Mouse (Mus musculus) cerebellum, adult (tissue): ENCODE measurements at regions not wholly inside any gene's neighbourhood (a gene's known extent, or its start where the extent isn't known, plus 50 kb on each side); places are given as distances from the start of the nearest gene placed in this dataset.
A peak's percentile ranks its signal among the peaks of the same experiment; 100 is the strongest.

Experiments used
- ATAC-seq: cut with Nextera tagmentation; 2 replicates; pipeline ENCODE4 v1.9.2; 2017; ENCODE audit warnings: mild to moderate bottlenecking, moderate library complexity, mixed read lengths; ENCODE audit not compliant: insufficient number of reproducible peaks, low FRiP score, low TSS enrichment

DNA sequence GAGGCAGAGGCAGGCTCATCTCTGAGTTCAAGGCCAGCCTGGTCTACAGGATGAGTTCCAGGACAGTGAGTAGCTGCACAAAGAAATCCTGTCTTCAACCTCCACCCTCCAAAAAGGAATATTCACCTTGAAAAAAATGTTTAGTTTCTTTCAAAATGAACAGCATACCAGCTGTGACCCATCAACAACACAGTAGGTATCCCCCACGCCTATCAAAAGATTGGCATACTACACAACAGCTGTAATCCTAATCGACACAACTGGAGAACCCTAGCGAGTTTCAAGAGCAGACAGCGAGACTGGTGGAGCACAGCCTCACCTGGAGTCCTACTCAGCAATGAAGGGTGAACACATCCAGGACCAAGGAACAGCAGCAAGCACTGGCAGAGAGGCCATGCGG is 136.3 kb upstream of the Smim15 start:
- no peak for ATAC-seq

DNA sequence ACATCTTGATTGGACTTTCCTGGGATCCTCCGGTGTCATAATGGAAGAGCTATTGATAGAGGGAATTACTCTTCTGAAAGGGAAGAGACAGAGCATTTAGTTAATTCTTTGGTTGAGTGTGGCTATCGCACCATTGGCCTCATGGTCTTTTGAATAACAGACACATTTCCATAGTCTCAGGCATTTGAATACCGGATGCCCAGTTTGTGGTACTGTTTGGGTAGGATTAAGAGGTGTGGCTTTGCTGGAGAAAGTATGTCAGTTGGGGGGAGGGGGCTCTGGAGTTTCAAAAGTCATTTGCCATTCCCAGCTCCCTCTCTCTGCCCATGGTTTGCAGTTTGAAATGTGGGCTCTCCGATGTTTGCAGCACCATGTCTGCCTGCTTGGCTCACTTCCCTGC is 139.4 kb upstream of the Smim15 start:
- ATAC-seq: no peak

- ATAC-seq: no peak
Observed at GRCm38 (mm10) chr13:107904051-107904740, 140.1 kb upstream of the Smim15 start.

GRCm38 (mm10) chr13:107903150-107903959 is 140.9 kb upstream of the Smim15 start:
- no peak for ATAC-seq

GRCm38 (mm10) chr13:107902800-107903149 is 141.5 kb upstream of the Smim15 start:
- ATAC-seq: no peak

DNA sequence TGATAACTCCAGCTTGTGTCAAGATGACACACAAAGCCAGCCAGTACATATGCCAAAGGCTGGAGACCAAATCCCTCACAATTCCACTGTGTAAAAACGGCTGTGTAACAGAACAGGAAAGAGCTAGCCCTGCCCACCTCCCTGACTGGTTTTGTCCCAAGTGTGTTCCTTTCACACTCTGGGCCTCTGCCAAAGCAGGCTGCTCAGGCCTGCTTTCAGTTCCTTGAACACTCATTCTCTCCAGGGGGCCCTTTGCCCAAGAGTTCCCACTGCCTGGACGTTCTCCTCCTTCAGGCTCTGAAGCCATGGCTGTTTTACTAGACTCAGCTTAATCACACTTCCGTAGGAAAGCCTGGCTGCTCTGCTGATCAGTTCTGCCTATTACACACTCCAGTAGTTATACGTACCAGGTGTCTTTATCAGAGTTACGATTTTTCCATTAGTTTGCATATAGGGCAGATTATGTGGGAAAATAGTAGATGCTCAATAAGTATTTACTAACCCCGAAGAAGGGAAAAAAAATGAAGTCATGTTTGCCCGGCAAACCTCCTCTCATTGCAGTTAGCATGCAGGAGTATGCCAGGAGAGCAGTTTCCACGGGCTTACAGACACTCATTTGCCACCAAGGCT is 144.5 kb upstream of the Smim15 start:
- ATAC-seq: no peak

GRCm38 (mm10) chr13:107897646-107898045 is 146.6 kb upstream of the Smim15 start:
- no peak for ATAC-seq

DNA sequence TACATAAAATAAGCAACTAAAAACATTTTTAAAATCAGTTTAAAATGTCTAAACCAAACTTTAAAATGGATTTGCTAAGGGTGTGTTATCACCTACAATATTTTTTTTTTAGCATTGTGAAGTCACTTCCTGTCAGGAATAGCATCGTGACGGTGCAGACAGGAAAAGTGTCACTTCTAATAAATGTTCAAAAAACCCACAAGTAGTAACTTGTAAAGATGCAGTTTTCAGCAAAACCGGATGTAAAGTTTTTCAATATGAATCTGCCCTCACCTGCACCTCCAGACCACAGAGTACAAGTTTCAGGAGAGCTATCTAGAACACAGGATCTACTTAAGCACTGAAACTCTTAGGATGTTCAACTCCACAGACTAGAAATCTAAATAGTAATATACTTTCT is 147.1 kb upstream of the Smim15 start:
- no peak for ATAC-seq

- ATAC-seq: no peak
Observed at GRCm38 (mm10) chr13:107893581-107894183, 150.6 kb upstream of the Smim15 start.

DNA sequence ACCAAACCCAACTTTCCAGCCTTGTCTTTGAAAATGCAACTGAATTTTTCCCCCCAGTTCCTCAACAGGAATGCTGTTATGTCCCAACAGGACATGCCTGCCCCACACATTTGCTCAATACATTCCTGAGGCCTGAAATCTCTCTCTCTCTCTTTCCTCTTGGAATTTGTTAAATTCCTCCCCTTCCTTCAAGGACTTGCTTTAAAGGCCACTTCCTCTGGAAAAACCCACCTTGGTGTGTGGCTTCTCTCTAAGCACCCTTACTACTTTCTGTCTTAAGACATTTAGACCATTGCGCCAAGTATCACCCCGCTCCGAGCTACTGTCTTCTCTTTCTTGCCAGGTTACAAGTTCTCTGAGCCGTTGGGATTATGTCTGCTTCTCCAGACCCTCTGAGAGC is 151.2 kb upstream of the Smim15 start:
- no peak for ATAC-seq

- no peak for ATAC-seq
Observed at GRCm38 (mm10) chr13:107891946-107892345, 152.3 kb upstream of the Smim15 start.

DNA sequence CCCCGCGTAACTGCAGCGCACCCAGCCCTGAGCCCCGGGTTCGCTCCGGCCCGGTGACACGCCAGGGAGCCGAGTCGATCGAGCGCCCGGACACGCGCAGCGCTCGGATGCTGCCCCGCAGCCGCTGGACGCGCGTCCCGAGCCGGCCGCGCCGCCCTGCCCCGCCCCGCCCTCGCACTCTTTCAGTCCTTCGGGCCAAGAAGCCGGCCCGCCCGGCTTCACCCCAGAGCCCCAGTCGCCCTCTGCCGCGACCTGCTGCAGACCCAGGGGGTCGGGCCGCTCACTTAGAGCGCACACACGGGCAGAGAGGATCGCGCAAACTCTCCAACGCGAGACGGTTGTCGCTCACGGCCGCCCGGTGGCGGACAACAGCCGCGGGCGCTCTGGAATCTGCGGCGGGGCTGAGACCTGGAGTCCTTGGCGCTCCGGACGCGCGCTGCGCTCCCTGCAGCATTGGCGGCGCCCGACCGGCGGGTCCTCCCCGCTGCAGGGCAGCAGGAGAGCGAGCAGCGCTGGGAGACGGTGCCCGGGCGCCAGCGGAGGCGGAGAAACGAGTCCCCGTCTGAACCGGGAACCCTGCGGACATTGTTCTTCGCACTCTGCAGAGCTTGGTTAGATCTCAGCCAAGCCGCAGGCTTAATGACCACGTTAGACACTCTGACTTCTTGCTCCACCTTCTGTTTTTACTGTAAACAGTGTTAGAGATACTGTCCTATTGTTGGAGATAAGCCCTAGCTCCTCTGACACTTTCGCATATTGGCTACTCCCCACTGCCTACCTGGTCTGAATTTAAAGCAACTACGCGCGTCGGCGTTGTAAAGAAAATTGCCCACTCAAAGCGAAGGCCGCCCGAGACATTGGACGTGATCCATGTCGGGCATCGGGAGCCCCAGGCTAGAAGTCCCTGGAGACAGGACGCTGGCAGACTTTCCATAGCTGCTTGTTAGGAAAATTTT is 153.1 kb upstream of the Smim15 start:
- ATAC-seq: peak; percentile 18

GRCm38 (mm10) chr13:107889985-107890865 is 154.0 kb upstream of the Smim15 start:
- ATAC-seq: peak; percentile 89

- peak; percentile 13 for ATAC-seq
Observed at GRCm38 (mm10) chr13:107889588-107889984, 154.7 kb upstream of the Smim15 start.

- no peak for ATAC-seq
Observed at GRCm38 (mm10) chr13:107888571-107889451, 155.4 kb upstream of the Smim15 start.

DNA sequence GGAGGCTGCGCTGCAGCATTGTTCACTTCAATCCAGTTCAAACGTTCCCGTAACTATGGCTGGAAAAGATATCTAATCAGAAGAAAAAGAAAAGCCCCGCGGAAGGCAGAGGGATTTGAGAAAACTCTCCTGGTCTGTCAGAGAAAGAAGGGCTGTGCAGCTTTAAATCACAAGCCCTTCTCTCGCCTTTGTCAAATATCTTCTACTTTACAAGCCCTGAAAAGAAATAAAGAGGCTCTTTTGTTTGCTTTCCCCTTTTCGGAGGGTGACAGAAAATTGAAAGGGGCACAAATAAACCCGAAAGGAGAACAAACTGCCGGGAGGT is 156.1 kb upstream of the Smim15 start:
- no peak for ATAC-seq

GRCm38 (mm10) chr13:107887366-107888230 is 156.6 kb upstream of the Smim15 start:
- no peak for ATAC-seq
